In genomic region chr17:23806867-23807266, GRCm38 (mm10) we compare ENCODE assay signal across 9 mouse cellular contexts. TPM values are rescaled to one million over a fixed set of nuclear protein-coding genes. Genes with fewer than 3 reads are reported as not detected.
A peak's percentile ranks its signal among the peaks of the same experiment; 100 is the strongest.
DNase-seq lines count a peak whose midpoint lies in the region; ATAC-seq and TF ChIP-seq lines count a peak whose summit lies in the region.
"Had no signal": no experiment of that assay in that cellular context is flagged by ENCODE, and none has a peak within 500 bp of the region (broad histone marks: within the 10 kb centered on the region; RNA-seq: fewer than 3 reads in every experiment).

No protein-coding gene starts in this region.

- no peak overlapping the region for H3K27ac ChIP-seq in neural tube, embryonic 12.5 days
- no peak overlapping the region for H3K27ac ChIP-seq in brown adipose tissue, adult 24 weeks (replicated peaks; ENCODE audit: low read depth, low read length)
- peak overlapping the region; percentile 50 for H3K27ac ChIP-seq in heart, postnatal 0 days (ENCODE audit: low read depth)
- no peak overlapping the region for H3K27ac ChIP-seq in limb, embryonic 10.5 days
- no peak overlapping the region; the same call in 1 of the 2 replicates for H3K27ac ChIP-seq in neural tube, embryonic 15.5 days (replicated peaks)

- no peaks in the 10 kb centered on the region for H3K9me3 ChIP-seq in neural tube, embryonic 12.5 days
- no peaks in the 10 kb centered on the region for H3K9me3 ChIP-seq in heart, postnatal 0 days (replicated peaks; ENCODE audit: control insufficient read depth, low read length)
- no peaks in the 10 kb centered on the region for H3K9me3 ChIP-seq in limb, embryonic 10.5 days (replicated peaks)
- no peaks in the 10 kb centered on the region for H3K9me3 ChIP-seq in neural tube, embryonic 15.5 days (replicated peaks)

- 92% methylated on average over 25 of the region's 25 CpGs for WGBS in neural tube, embryonic 12.5 days
- WGBS in heart, postnatal 0 days: 47% methylated on average over 25 of the region's 25 CpGs
- WGBS in limb, embryonic 10.5 days: 87% methylated on average over 25 of the region's 25 CpGs
- 83% methylated on average over 25 of the region's 25 CpGs for WGBS in neural tube, embryonic 15.5 days

- intact Hi-C loops in gastrocnemius, postnatal 36 days (cut with DNase I): no loop called here

- TF ChIP-seq CTCF in heart, postnatal 0 days (IDR thresholded peaks at IDR 0.05; ENCODE audit: low read depth): peak; percentile 37; the same call in 1 of the 2 replicates

- peaks cover 33% of the 10 kb centered on the region for H3K4me1 ChIP-seq in neural tube, embryonic 12.5 days
- H3K4me1 ChIP-seq in brown adipose tissue, adult 24 weeks (ENCODE audit: control insufficient read depth, insufficient read depth, insufficient read length, low read length): no peaks in the 10 kb centered on the region; the same call in 1 of the 2 replicates
- peaks cover 30% of the 10 kb centered on the region for H3K4me1 ChIP-seq in heart, postnatal 0 days (ENCODE audit: control insufficient read depth, insufficient read depth)
- peaks cover 26% of the 10 kb centered on the region for H3K4me1 ChIP-seq in limb, embryonic 10.5 days
- H3K4me1 ChIP-seq in neural tube, embryonic 15.5 days: peaks cover 44% of the 10 kb centered on the region

- no peak for DNase-seq in neural tube, embryonic 10.5 days (ENCODE audit: extremely low spot score, low spot score)
- no peak for DNase-seq in heart, postnatal 0 days (ENCODE audit: low spot score)
- no peak for DNase-seq in limb, embryonic 10.5 days (ENCODE audit: low spot score)
- no peak for DNase-seq in gastrocnemius, postnatal 36 days
- no peak for DNase-seq in embryo, embryonic 10.5 days (ENCODE audit: low spot score)

- peak overlapping the region; percentile 70 for H3K4me2 ChIP-seq in neural tube, embryonic 12.5 days (replicated peaks)
- peak overlapping the region; percentile 60 for H3K4me2 ChIP-seq in heart, postnatal 0 days (ENCODE audit: low read depth, low read length)
- H3K4me2 ChIP-seq in neural tube, embryonic 15.5 days: peak overlapping the region; percentile 83

- H3K9ac ChIP-seq in neural tube, embryonic 12.5 days: no peak overlapping the region
- no peak overlapping the region for H3K9ac ChIP-seq in heart, postnatal 0 days (replicated peaks; ENCODE audit: low read depth, low read length)
- no peak overlapping the region for H3K9ac ChIP-seq in neural tube, embryonic 15.5 days (replicated peaks)

- no peak overlapping the region for H3K4me3 ChIP-seq in neural tube, embryonic 12.5 days
- peak overlapping the region; percentile 34 for H3K4me3 ChIP-seq in brown adipose tissue, adult 24 weeks (ENCODE audit: insufficient read depth, low read depth, low read length)
- H3K4me3 ChIP-seq in heart, postnatal 0 days (ENCODE audit: low read depth, low read length): peak overlapping the region; percentile 30
- H3K4me3 ChIP-seq in limb, embryonic 10.5 days: peak overlapping the region; percentile 21; the same call in 1 of the 2 replicates
- H3K4me3 ChIP-seq in neural tube, embryonic 15.5 days (replicated peaks): no peak overlapping the region

- H3K27me3 ChIP-seq in neural tube, embryonic 12.5 days (replicated peaks): no peaks in the 10 kb centered on the region
- H3K27me3 ChIP-seq in heart, postnatal 0 days (ENCODE audit: control insufficient read depth, insufficient read depth, low read length): no peaks in the 10 kb centered on the region
- H3K27me3 ChIP-seq in limb, embryonic 10.5 days (ENCODE audit: low read depth, poor library complexity, severe bottlenecking): no peaks in the 10 kb centered on the region
- no peaks in the 10 kb centered on the region for H3K27me3 ChIP-seq in neural tube, embryonic 15.5 days (replicated peaks)

- no peak for ATAC-seq in neural tube, embryonic 12.5 days (ENCODE audit: low FRiP score, low read depth)
- no peak for ATAC-seq in heart, postnatal 0 days (ENCODE audit: insufficient read depth, low read depth)
- no peak for ATAC-seq in neural tube, embryonic 15.5 days (ENCODE audit: low FRiP score)

- no peak for TF ChIP-seq EP300 in heart, postnatal 0 days (IDR thresholded peaks at IDR 0.05; ENCODE audit: low read depth)

- H3K36me3 ChIP-seq in neural tube, embryonic 12.5 days: peaks cover 51% of the 10 kb centered on the region
- H3K36me3 ChIP-seq in heart, postnatal 0 days (replicated peaks; ENCODE audit: control insufficient read depth, insufficient read depth, low read length): peaks cover 43% of the 10 kb centered on the region
- H3K36me3 ChIP-seq in limb, embryonic 10.5 days: peaks cover 55% of the 10 kb centered on the region
- H3K36me3 ChIP-seq in neural tube, embryonic 15.5 days: peaks cover 44% of the 10 kb centered on the region

RNA-seq across cellular contexts. Expression of gene Srrm2, which starts 16.5 kb away (rescaled TPM):
- 617 and 693 TPM in 2 replicates for polyA plus RNA-seq in neural tube, embryonic 12.5 days (2016; fragmentation: Nextera tagmentation; extraction: Ambion mirVana)
- 86.7 and 109 TPM in 2 replicates for polyA plus RNA-seq in brown adipose tissue, adult 24 weeks (2012; ENCODE audit: insufficient read depth, insufficient read length, missing spikeins)
- 72.8 and 85.9 TPM in 2 replicates for total RNA-seq in heart, postnatal 0 days (2014; rRNA removed; ENCODE audit: low replicate concordance)
- 184 and 196 TPM in 2 replicates for polyA plus RNA-seq in heart, postnatal 0 days (2015; fragmentation: Nextera tagmentation; extraction: Ambion mirVana)
- 562 and 563 TPM in 2 replicates for polyA plus RNA-seq in limb, embryonic 10.5 days (2016; fragmentation: Nextera tagmentation; extraction: Ambion mirVana)
- polyA plus RNA-seq in neural tube, embryonic 15.5 days (2015; fragmentation: Nextera tagmentation; extraction: Ambion mirVana): 479 and 502 TPM in 2 replicates
- 100 to 1,000 TPM; 153 to 189 TPM for total RNA-seq in gastrocnemius, postnatal 36 days (2021)

RNA-seq across cellular contexts. Expression of gene Flywch2, which starts 21.0 kb away (rescaled TPM):
- 47.0 and 47.5 TPM in 2 replicates for polyA plus RNA-seq in neural tube, embryonic 12.5 days (2016; fragmentation: Nextera tagmentation; extraction: Ambion mirVana)
- polyA plus RNA-seq in brown adipose tissue, adult 24 weeks (2012; ENCODE audit: insufficient read depth, insufficient read length, missing spikeins): 2.8 and 8.2 TPM in 2 replicates
- 3.8 TPM in 1 of 2 replicates, not detected in the other for total RNA-seq in heart, postnatal 0 days (2014; rRNA removed; ENCODE audit: low replicate concordance)
- 4.5 and 4.9 TPM in 2 replicates for polyA plus RNA-seq in heart, postnatal 0 days (2015; fragmentation: Nextera tagmentation; extraction: Ambion mirVana)
- 37.5 and 54.1 TPM in 2 replicates for polyA plus RNA-seq in limb, embryonic 10.5 days (2016; fragmentation: Nextera tagmentation; extraction: Ambion mirVana)
- 74.8 and 94.6 TPM in 2 replicates for polyA plus RNA-seq in neural tube, embryonic 15.5 days (2015; fragmentation: Nextera tagmentation; extraction: Ambion mirVana)
- under 1 TPM in 1 of 2 experiments, not detected in 1; 0.46 TPM for total RNA-seq in gastrocnemius, postnatal 36 days (2021)
- total RNA-seq: neutrophil, adult 5-6 weeks had no signal

RNA-seq across cellular contexts. Expression of gene Elob, which starts 22.1 kb away (rescaled TPM):
- polyA plus RNA-seq in neural tube, embryonic 12.5 days (2016; fragmentation: Nextera tagmentation; extraction: Ambion mirVana): 1,078 and 1,213 TPM in 2 replicates
- polyA plus RNA-seq in brown adipose tissue, adult 24 weeks (2012; ENCODE audit: insufficient read depth, insufficient read length, missing spikeins): 378 and 510 TPM in 2 replicates
- total RNA-seq in heart, postnatal 0 days (2014; rRNA removed; ENCODE audit: low replicate concordance): 767 and 972 TPM in 2 replicates
- polyA plus RNA-seq in heart, postnatal 0 days (2015; fragmentation: Nextera tagmentation; extraction: Ambion mirVana): 1,036 and 1,119 TPM in 2 replicates
- 1,047 and 1,081 TPM in 2 replicates for polyA plus RNA-seq in limb, embryonic 10.5 days (2016; fragmentation: Nextera tagmentation; extraction: Ambion mirVana)
- polyA plus RNA-seq in neural tube, embryonic 15.5 days (2015; fragmentation: Nextera tagmentation; extraction: Ambion mirVana): 1,232 and 1,344 TPM in 2 replicates
- 100 to 1,000 TPM; 270 to 297 TPM for total RNA-seq in gastrocnemius, postnatal 36 days (2021)

RNA-seq across cellular contexts. Expression of gene Prss33, which starts 29.0 kb away (rescaled TPM):
- polyA plus RNA-seq in neural tube, embryonic 12.5 days (2016; fragmentation: Nextera tagmentation; extraction: Ambion mirVana): not detected in 2 replicates
- not detected in 2 replicates for polyA plus RNA-seq in brown adipose tissue, adult 24 weeks (2012; ENCODE audit: insufficient read depth, insufficient read length, missing spikeins)
- not detected in 2 replicates for total RNA-seq in heart, postnatal 0 days (2014; rRNA removed; ENCODE audit: low replicate concordance)
- polyA plus RNA-seq in heart, postnatal 0 days (2015; fragmentation: Nextera tagmentation; extraction: Ambion mirVana): not detected in 2 replicates
- not detected in 2 replicates for polyA plus RNA-seq in limb, embryonic 10.5 days (2016; fragmentation: Nextera tagmentation; extraction: Ambion mirVana)
- polyA plus RNA-seq in neural tube, embryonic 15.5 days (2015; fragmentation: Nextera tagmentation; extraction: Ambion mirVana): not detected in 2 replicates
- not detected for total RNA-seq in gastrocnemius, postnatal 36 days (2021)
- total RNA-seq: neutrophil, adult 5-6 weeks had no signal

RNA-seq across cellular contexts. Expression of gene Flywch1, which starts 35.5 kb away (rescaled TPM):
- 234 and 241 TPM in 2 replicates for polyA plus RNA-seq in neural tube, embryonic 12.5 days (2016; fragmentation: Nextera tagmentation; extraction: Ambion mirVana)
- 25.8 and 26.8 TPM in 2 replicates for polyA plus RNA-seq in brown adipose tissue, adult 24 weeks (2012; ENCODE audit: insufficient read depth, insufficient read length, missing spikeins)
- total RNA-seq in heart, postnatal 0 days (2014; rRNA removed; ENCODE audit: low replicate concordance): 54.5 and 72.2 TPM in 2 replicates
- polyA plus RNA-seq in heart, postnatal 0 days (2015; fragmentation: Nextera tagmentation; extraction: Ambion mirVana): 32.4 and 34.8 TPM in 2 replicates
- polyA plus RNA-seq in limb, embryonic 10.5 days (2016; fragmentation: Nextera tagmentation; extraction: Ambion mirVana): 177 and 183 TPM in 2 replicates
- polyA plus RNA-seq in neural tube, embryonic 15.5 days (2015; fragmentation: Nextera tagmentation; extraction: Ambion mirVana): 199 and 224 TPM in 2 replicates
- 10 to 100 TPM; 34.3 to 38.0 TPM for total RNA-seq in gastrocnemius, postnatal 36 days (2021)

Comparison
In these comparisons a context has a peak if more than half of its experiments do, and no peak if none do; other contexts are left out.
1. H3K4me3 ChIP-seq: peak in brown adipose tissue, adult 24 weeks (single experiment), heart, postnatal 0 days (single experiment) and limb, embryonic 10.5 days (single experiment); none in neural tube, embryonic 12.5 days (single experiment) and neural tube, embryonic 15.5 days (single experiment).
2. Peak in every context shown above with its lines, with median percentiles within 50 percentile points of each other: H3K4me2 ChIP-seq.